Mouse (Mus musculus): Measurements from ENCODE around the gene Grid2. TPM values are rescaled to one million over a fixed set of nuclear protein-coding genes. Genes with fewer than 3 reads are reported as not detected.

The Grid2 gene
- polyA plus RNA-seq, 1 experiment from 2014 or later = 3.9 TPM

DNA sequence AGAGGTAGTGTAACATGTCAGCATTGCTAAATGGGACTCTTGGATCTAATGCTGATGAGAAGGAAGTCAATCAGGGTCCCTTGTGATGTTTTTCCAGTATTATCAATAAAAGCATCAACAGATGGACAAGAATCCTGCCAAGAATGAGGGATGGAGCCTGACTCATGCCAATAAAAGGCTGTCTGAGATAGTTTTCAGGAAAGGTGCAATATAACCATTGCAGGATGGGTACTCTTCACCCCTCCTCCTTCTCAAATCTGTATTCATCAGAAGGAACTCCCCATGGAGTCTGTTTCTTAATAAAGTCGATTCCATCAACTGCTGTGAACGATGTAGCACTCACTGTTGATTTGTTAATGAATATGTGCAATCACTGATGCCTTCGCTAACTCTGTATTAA lies 403.7 kb downstream of the Grid2 start:
- no peak overlapping the region for H3K9ac ChIP-seq (replicated peaks)
- no peak for ATAC-seq (replicated peaks)
- WGBS = 50% methylated on average over 3 of the region's 3 CpGs

DNA sequence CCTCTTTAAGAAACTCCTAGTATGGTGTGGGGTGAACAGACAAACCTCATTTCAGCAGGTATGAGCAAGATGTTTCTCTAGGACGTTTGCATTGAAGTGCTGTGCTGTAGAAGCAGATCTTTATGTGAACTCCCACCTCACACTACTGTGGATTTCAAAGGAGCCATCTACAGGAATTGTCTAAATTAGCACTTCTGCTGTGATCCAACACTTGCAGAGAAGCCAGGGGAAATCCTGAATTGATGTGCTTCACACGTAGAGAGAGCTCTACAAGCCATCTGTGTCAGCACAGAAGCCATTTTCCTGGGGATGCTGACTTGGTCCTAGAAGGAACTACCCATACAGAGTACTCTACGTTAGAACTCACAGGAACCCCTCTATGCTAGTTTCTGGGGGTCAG lies 430.0 kb downstream of the Grid2 start:
- no peaks in the 10 kb centered on the region for H3K27me3 ChIP-seq
- H3K4me1 ChIP-seq = no peaks in the 10 kb centered on the region
- H3K36me3 ChIP-seq = no peaks in the 10 kb centered on the region
- H3K9me3 ChIP-seq = no peaks in the 10 kb centered on the region
- H3K4me2 ChIP-seq (replicated peaks) = no peak overlapping the region
- WGBS = 63% methylated on average over 3 of the region's 3 CpGs
- H3K9ac ChIP-seq (replicated peaks) = no peak overlapping the region
- no peak overlapping the region for H3K27ac ChIP-seq (replicated peaks)
- H3K4me3 ChIP-seq = no peak overlapping the region
- no peak for ATAC-seq (replicated peaks)

More for the DNA sequence above, 403.7 kb downstream of the Grid2 start:
- Histone ChIP-seq H3K27me3 (no peaks in the 10 kb centered on the region), H3K4me1 (no peaks in the 10 kb centered on the region), H3K4me2 (replicated peaks) (no peak overlapping the region), H3K36me3 (no peaks in the 10 kb centered on the region), H3K9me3 (no peaks in the 10 kb centered on the region), H3K27ac (replicated peaks) (no peak overlapping the region), H3K4me3 (no peak overlapping the region)

DNA sequence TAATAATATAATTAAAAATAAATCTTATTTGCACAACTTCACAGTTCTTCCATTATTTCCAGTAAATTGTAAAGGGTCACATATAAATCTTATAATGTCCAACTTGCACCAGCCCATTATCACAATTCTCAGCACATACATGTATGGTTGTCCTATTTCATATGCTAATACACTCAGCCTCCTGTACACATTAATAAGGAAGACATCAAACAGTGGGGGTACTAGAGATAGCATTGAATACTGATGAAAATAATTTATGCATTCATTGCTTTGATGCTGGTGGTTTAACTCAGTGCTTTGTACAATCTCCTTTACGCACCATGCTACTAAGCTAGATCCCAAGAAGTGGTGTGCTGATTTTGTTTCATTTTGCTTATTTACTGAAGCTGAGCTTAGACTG lies 446.0 kb downstream of the Grid2 start:
- ATAC-seq (replicated peaks) = no peak
- H3K4me2 ChIP-seq (replicated peaks) = no peak overlapping the region

DNA sequence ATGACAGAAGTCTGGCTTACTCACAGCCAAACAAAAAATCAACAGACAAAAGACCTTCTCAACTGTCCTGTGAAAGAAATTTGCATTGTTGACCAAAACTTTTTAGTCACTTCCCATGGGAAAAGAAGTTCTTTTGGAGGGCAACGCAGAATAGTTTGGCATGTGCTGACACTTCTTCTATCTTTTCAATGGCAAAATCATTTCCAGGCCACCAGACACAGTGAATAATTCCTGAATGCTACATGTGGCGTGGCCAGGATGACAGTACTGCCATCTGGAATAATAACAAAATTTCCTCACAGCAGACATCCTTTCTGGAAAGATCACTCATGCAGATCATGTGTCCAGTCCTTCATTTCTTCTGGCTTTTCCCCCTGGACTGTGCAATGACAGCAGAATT lies 478.1 kb downstream of the Grid2 start:
- no peak for ATAC-seq (replicated peaks)
- Histone ChIP-seq H3K4me1 (0 out of 2 replicates have a peak, but pooled peaks cover 4% of the 10 kb centered on the region), H3K9ac (replicated peaks) (no peak overlapping the region), H3K27me3 (no peaks in the 10 kb centered on the region), H3K4me2 (replicated peaks) (no peak overlapping the region), H3K9me3 (no peaks in the 10 kb centered on the region), H3K27ac (replicated peaks) (no peak overlapping the region), H3K4me3 (no peak overlapping the region), H3K36me3 (no peaks in the 10 kb centered on the region)
- 16% methylated on average over 2 of the region's 2 CpGs for whole genome bisulfite sequencing

More for the DNA sequence above, 446.0 kb downstream of the Grid2 start:
- Histone ChIP-seq H3K27ac (replicated peaks) (no peak overlapping the region), H3K27me3 (no peaks in the 10 kb centered on the region), H3K9ac (replicated peaks) (no peak overlapping the region), H3K4me3 (no peak overlapping the region), H3K36me3 (no peaks in the 10 kb centered on the region), H3K4me1 (no peaks in the 10 kb centered on the region), H3K9me3 (no peaks in the 10 kb centered on the region)
- 67% methylated on average over 1 of the region's 1 CpGs for WGBS

DNA sequence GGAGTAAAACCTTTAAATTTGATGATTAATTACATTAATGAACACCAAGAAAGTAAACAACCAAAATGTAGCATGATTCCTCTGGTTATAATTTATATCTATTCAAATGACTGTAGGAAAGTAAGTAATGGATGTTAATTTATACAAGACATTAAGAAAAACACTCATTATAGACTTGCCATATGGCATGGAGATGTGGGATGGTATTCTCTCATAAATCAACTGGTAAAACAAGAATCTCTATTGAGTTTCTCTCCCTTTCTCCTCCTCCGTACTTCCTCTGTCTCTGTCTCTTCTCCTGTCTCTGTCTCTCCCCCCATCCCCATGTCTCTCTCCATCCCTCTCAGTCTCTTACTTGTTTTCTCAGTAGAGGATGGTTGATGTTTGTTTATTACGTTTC lies 506.9 kb downstream of the Grid2 start:
- Histone ChIP-seq H3K4me1 (no peaks in the 10 kb centered on the region), H3K36me3 (no peaks in the 10 kb centered on the region), H3K4me2 (replicated peaks) (no peak overlapping the region), H3K27me3 (no peaks in the 10 kb centered on the region), H3K9me3 (no peaks in the 10 kb centered on the region), H3K4me3 (no peak overlapping the region), H3K27ac (replicated peaks) (no peak overlapping the region), H3K9ac (replicated peaks) (no peak overlapping the region)
- no peak for ATAC-seq (replicated peaks)
- WGBS = 78% methylated on average over 2 of the region's 2 CpGs

DNA sequence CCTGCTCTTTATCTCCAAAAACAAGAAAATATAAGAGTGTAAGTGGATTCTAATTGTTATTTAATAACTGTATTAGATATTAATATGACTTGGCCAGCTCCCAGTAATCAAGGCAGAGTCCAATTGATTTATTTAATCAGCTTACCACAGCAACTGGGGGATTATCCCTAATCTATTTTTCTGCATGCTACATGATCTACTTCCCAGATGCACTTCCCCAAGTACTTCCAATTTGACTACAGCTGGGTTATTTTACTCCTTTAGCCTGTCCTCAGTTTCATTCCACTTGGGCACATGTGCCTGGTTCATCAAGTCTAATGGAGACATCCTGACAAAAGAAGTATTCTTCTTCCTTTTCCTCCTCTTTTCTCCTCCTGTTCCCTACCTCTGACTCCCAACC lies 539.0 kb downstream of the Grid2 start:
- Histone ChIP-seq H3K27me3 (no peaks in the 10 kb centered on the region), H3K4me3 (no peak overlapping the region), H3K27ac (replicated peaks) (no peak overlapping the region), H3K36me3 (no peaks in the 10 kb centered on the region), H3K4me1 (no peaks in the 10 kb centered on the region), H3K9me3 (no peaks in the 10 kb centered on the region), H3K4me2 (replicated peaks) (no peak overlapping the region), H3K9ac (replicated peaks) (no peak overlapping the region)
- ATAC-seq (replicated peaks) = no peak

DNA sequence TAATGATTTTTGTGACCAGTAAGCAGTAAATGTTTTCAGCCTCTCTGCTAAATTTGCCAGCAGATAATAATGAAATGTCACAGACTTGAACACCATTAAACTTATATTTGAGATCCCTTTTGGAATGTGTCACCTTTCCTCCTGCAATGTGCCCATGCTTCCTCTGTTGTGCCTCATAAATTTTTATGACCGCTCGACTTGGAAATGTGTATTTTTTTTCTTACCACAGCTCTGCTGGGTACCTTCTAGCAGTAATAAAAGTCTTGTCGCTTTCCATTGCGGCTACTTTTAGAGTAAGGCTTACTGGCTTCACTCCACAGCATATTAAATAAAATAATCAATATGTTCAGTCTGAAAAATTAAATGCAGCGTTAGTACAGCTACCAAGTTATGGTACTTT lies 564.6 kb downstream of the Grid2 start:
- no peak overlapping the region for H3K4me2 ChIP-seq (replicated peaks)
- H3K9me3 ChIP-seq = no peaks in the 10 kb centered on the region
- H3K4me3 ChIP-seq = no peak overlapping the region
- WGBS = 73% methylated on average over 5 of the region's 5 CpGs
- no peak for ATAC-seq (replicated peaks)
- peaks cover 10% of the 10 kb centered on the region; the same call in 1 of the 2 replicates for H3K4me1 ChIP-seq
- no peaks in the 10 kb centered on the region for H3K27me3 ChIP-seq
- H3K27ac ChIP-seq (replicated peaks) = no peak overlapping the region
- no peak overlapping the region for H3K9ac ChIP-seq (replicated peaks)
- H3K36me3 ChIP-seq = no peaks in the 10 kb centered on the region

DNA sequence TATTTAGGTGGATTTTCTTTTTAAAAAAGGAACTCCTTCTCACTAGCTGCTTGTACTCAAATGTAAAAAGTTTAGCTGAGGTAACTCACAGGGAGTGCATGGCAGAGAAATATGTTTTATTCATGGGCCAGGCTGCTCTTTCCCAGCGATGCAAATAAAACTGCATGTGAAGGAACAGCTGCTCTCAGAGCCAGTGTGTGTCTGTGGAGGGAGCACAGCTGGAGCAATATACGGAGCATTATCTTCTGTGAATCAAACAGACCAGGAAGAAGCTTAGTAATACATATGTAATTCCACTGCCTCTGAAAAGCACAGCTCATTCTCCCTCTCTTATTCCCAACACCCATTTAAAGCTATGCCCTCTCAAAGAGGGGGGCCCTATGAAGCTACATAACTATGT lies 607.0 kb downstream of the Grid2 start:
- no peak overlapping the region for H3K27ac ChIP-seq (replicated peaks)
- 17% methylated on average over 2 of the region's 2 CpGs for WGBS
- H3K9ac ChIP-seq (replicated peaks) = no peak overlapping the region
- H3K4me3 ChIP-seq = no peak overlapping the region
- H3K4me2 ChIP-seq (replicated peaks) = no peak overlapping the region
- no peaks in the 10 kb centered on the region for H3K9me3 ChIP-seq
- no peaks in the 10 kb centered on the region for H3K27me3 ChIP-seq
- peak; percentile 78 for ATAC-seq (replicated peaks)
- H3K36me3 ChIP-seq = no peaks in the 10 kb centered on the region
- no peaks in the 10 kb centered on the region for H3K4me1 ChIP-seq

DNA sequence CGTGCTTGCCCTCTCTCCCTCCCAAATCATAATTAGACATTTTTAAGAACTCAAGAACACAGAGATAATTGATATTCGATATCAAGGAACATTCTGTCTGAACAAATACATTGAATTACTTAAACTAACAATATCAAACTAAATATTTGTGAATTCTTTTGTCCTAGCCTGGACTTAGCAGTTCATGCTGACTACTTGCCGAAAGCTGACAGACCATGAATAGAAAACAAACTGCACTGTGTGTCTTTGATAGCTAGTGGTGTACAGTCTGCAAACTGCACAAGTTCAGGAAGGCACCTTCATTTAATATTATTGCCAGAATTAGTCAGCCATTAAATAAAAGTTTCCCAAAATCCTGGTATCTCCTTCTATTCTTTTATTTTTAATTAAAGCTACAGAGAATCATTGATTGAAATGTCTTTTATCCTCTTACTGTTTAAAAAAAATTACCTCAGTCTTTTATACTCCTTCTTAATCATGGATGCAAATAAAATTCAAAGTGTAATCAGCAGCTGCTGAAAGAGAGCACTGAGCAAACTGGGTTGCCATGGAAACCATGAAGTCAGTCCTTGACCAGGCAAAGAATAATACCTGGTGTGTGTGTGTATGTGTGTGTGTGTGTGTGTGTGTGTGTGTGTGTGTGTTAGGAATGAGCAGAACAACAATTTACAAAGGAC lies 621.5 kb downstream of the Grid2 start:
- Histone ChIP-seq H3K4me2 (replicated peaks) (0 out of 2 replicates have a peak overlapping the region, but pooled peaks have one; percentile 2), H3K4me3 (no peak overlapping the region), H3K4me1 (peaks cover 17% of the 10 kb centered on the region), H3K36me3 (no peaks in the 10 kb centered on the region), H3K27me3 (no peaks in the 10 kb centered on the region), H3K9ac (replicated peaks) (no peak overlapping the region), H3K27ac (replicated peaks) (peak overlapping the region; percentile 62; the same call in 1 of the 2 replicates), H3K9me3 (no peaks in the 10 kb centered on the region)
- peak; percentile 92 for ATAC-seq (replicated peaks)
- 14% methylated on average over 3 of the region's 3 CpGs for WGBS

DNA sequence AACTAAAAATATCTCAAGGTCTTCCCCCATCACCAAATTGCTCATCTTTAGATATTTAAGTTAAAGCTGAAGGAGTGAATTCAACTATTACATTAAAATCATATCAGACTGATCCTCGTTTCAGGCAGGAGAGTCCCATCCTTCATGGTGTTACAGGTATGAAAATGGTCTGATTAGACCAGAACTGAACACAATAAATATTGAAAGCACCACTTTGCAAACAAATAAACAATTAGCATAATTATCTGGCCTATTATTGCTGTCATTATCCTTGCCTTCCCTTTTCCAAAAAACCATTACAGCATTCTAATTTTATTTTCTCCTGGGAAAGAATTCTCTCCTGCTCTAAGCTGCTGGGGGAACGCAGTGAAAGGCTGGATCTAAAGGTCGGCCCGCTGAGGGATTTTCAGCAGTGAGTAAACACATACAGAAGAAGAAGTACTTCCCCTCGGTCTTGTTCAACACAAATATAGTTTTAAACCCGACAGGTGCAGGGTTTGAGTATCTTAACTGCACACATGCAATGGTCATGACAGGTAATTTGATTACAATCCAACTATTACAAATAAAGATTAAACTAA lies 622.2 kb downstream of the Grid2 start:
- Histone ChIP-seq H3K36me3 (no peaks in the 10 kb centered on the region), H3K4me1 (peaks cover 17% of the 10 kb centered on the region), H3K9me3 (no peaks in the 10 kb centered on the region), H3K27me3 (no peaks in the 10 kb centered on the region), H3K4me3 (no peak overlapping the region), H3K27ac (replicated peaks) (peak overlapping the region; percentile 62), H3K4me2 (replicated peaks) (0 out of 2 replicates have a peak overlapping the region, but pooled peaks have one; percentile 2), H3K9ac (replicated peaks) (no peak overlapping the region)
- 16% methylated on average over 6 of the region's 6 CpGs for WGBS
- ATAC-seq (replicated peaks) = peak; percentile 51

DNA sequence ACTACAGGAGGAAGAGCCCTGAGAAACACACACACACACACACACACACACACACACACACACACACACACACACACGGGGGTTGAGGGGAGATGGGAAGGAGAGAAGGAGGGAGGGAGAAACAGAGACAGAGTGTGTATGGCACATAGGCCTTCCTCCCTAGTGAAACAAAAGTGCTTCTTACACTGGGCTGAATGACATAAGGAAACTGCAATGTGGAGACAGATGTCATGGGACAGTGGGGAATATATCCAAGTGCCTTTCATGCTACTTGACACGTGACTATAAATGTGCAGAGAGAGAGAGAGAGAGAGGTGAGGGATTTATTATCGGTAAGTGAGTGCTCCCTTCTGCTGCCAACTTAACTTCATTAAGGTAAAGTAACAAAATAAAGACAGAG lies 639.0 kb downstream of the Grid2 start:
- no peak overlapping the region for H3K4me3 ChIP-seq
- 0 out of 2 replicates have a peak, but pooled peaks have one; percentile 29 for ATAC-seq (replicated peaks)
- no peak overlapping the region for H3K9ac ChIP-seq (replicated peaks)
- no peaks in the 10 kb centered on the region for H3K36me3 ChIP-seq
- no peaks in the 10 kb centered on the region for H3K4me1 ChIP-seq
- H3K27ac ChIP-seq (replicated peaks) = no peak overlapping the region
- H3K9me3 ChIP-seq = no peaks in the 10 kb centered on the region
- H3K27me3 ChIP-seq = no peaks in the 10 kb centered on the region
- WGBS = 29% methylated on average over 3 of the region's 3 CpGs
- no peak overlapping the region for H3K4me2 ChIP-seq (replicated peaks)

DNA sequence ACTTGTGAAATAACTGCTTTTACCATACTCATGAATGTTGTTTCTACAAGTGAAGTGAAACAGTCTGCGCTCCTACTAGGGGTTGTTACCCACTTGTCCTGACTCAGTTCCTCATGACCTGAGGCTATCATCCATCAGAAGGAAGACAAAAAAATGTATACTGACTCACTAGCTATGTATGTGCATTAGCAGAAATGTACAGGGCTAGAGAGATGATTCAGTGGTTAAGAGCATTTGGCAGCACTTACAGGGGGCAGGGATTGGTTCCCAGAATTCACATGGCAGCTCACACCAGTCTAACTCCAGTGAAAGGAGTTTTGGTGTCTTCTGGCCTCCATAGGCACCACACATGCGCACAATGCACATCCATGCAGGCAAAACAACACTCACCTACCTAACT lies 642.5 kb downstream of the Grid2 start:
- ATAC-seq (replicated peaks) = no peak
- no peaks in the 10 kb centered on the region for H3K27me3 ChIP-seq
- H3K9me3 ChIP-seq = no peaks in the 10 kb centered on the region
- no peak overlapping the region for H3K4me2 ChIP-seq (replicated peaks)
- no peaks in the 10 kb centered on the region for H3K36me3 ChIP-seq
- no peaks in the 10 kb centered on the region for H3K4me1 ChIP-seq
- no peak overlapping the region for H3K4me3 ChIP-seq
- no peak overlapping the region for H3K27ac ChIP-seq (replicated peaks)
- H3K9ac ChIP-seq (replicated peaks) = no peak overlapping the region
- WGBS = 95% methylated on average over 2 of the region's 2 CpGs

All from forebrain, embryonic 15.5 days (tissue).